In the genomic region with DNA sequence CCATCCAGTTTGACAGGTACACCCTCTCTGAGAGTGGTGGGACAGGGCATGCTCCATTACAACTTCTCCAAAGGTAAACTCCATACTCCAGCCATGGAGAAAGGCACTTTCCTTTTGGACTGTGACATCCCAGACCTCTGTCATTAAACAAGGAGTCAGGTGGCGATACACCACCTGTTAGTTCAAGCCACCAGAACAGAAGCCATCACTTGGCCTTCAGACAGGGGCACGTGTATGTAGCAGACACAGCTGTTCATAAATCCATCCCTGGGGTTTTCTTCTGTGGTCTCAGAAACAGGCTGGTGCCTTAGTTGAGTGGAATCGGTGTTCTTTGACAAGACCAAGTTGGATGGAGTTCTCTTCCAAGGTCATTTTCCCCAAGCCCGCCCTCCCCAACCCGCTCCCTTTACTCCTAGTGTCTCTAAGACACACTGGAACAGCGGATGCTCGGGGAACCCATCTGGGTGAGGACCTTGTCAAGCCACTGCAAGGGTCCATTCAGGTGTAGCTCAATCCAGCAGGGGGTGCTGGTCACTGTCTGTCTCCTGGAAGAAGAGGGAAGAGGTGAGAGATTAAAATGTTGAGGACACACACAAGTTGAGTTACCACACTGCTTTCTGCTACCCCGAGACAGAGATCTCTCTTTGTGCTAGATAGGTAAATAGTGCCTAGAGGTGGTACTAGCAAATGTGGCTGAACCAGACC, we compare ENCODE assay signal across 8 mouse cellular contexts. TPM values are rescaled to one million over a fixed set of nuclear protein-coding genes. Genes with fewer than 3 reads are reported as not detected.
DNase-seq lines count a peak whose midpoint lies in the region; ATAC-seq and TF ChIP-seq lines count a peak whose summit lies in the region.

No protein-coding gene starts in this region.

- no peak for ATAC-seq in forebrain, postnatal 0 days
- no peak for ATAC-seq in forebrain, embryonic 13.5 days
- no peak for ATAC-seq in midbrain, embryonic 11.5 days (ENCODE audit: low FRiP score)
- no peak for ATAC-seq in midbrain, embryonic 15.5 days (replicated peaks)

- H3K36me3 ChIP-seq in forebrain, postnatal 0 days (ENCODE audit: insufficient read depth) = peaks cover 10% of the 10 kb centered on the region; the same call in 1 of the 2 replicates
- peaks cover 22% of the 10 kb centered on the region for H3K36me3 ChIP-seq in forebrain, embryonic 13.5 days (ENCODE audit: poor library complexity, severe bottlenecking)
- H3K36me3 ChIP-seq in midbrain, embryonic 11.5 days (ENCODE audit: control insufficient read depth, insufficient read depth, low read length) = peaks cover 24% of the 10 kb centered on the region
- no peaks in the 10 kb centered on the region for H3K36me3 ChIP-seq in midbrain, embryonic 15.5 days (replicated peaks)

- DNase-seq in forebrain, postnatal 0 days = no peak
- peak; percentile 78 for DNase-seq in midbrain, embryonic 11.5 days (ENCODE audit: low spot score, missing footprints)
- DNase-seq in thymus, postnatal 25 days = peak; percentile 64
- no peak for DNase-seq in frontal cortex, postnatal 14 days (ENCODE audit: low spot score in 2 of 2)
- DNase-seq in urinary bladder, postnatal 10 days (ENCODE audit: low spot score) = no peak

- TF ChIP-seq POLR2A in embryonic fibroblast, embryonic 13.5 days (IDR thresholded peaks at IDR 0.05; ENCODE audit: low read depth, low read length) = no peak

- H3K4me2 ChIP-seq in forebrain, postnatal 0 days (ENCODE audit: low read depth) = no peak overlapping the region
- H3K4me2 ChIP-seq in forebrain, embryonic 13.5 days = no peak overlapping the region
- no peak overlapping the region for H3K4me2 ChIP-seq in midbrain, embryonic 11.5 days
- H3K4me2 ChIP-seq in midbrain, embryonic 15.5 days = no peak overlapping the region

- H3K4me1 ChIP-seq in forebrain, postnatal 0 days (ENCODE audit: insufficient read depth) = no peaks in the 10 kb centered on the region
- peaks cover 41% of the 10 kb centered on the region for H3K4me1 ChIP-seq in forebrain, embryonic 13.5 days
- peaks cover 13% of the 10 kb centered on the region for H3K4me1 ChIP-seq in midbrain, embryonic 11.5 days (ENCODE audit: control insufficient read depth, insufficient read depth, low read length)
- peaks cover 26% of the 10 kb centered on the region for H3K4me1 ChIP-seq in midbrain, embryonic 15.5 days
- peaks cover 11% of the 10 kb centered on the region for H3K4me1 ChIP-seq in embryonic fibroblast, embryonic 13.5 days (ENCODE audit: control insufficient read depth, insufficient read depth, low read length)

- WGBS in forebrain, postnatal 0 days = 90% methylated on average over 8 of the region's 8 CpGs
- WGBS in forebrain, embryonic 13.5 days = 88% methylated on average over 8 of the region's 8 CpGs
- WGBS in midbrain, embryonic 11.5 days = 89% methylated on average over 8 of the region's 8 CpGs
- WGBS in midbrain, embryonic 15.5 days = 89% methylated on average over 8 of the region's 8 CpGs

- H3K27me3 ChIP-seq in forebrain, postnatal 0 days (ENCODE audit: insufficient read depth, low read length) = no peaks in the 10 kb centered on the region
- H3K27me3 ChIP-seq in forebrain, embryonic 13.5 days = no peaks in the 10 kb centered on the region
- no peaks in the 10 kb centered on the region for H3K27me3 ChIP-seq in midbrain, embryonic 11.5 days (ENCODE audit: control insufficient read depth, insufficient read depth, low read length)
- H3K27me3 ChIP-seq in midbrain, embryonic 15.5 days (replicated peaks) = no peaks in the 10 kb centered on the region

- H3K27ac ChIP-seq in forebrain, postnatal 0 days (ENCODE audit: low read depth, low read length) = no peak overlapping the region
- no peak overlapping the region for H3K27ac ChIP-seq in forebrain, embryonic 13.5 days
- no peak overlapping the region for H3K27ac ChIP-seq in midbrain, embryonic 11.5 days (ENCODE audit: low read depth, low read length)
- H3K27ac ChIP-seq in midbrain, embryonic 15.5 days = no peak overlapping the region
- no peak overlapping the region for H3K27ac ChIP-seq in embryonic fibroblast, embryonic 13.5 days (ENCODE audit: insufficient read depth, low read length)

- H3K4me3 ChIP-seq in forebrain, postnatal 0 days (ENCODE audit: low read depth, low read length) = no peak overlapping the region
- no peak overlapping the region for H3K4me3 ChIP-seq in forebrain, embryonic 13.5 days
- H3K4me3 ChIP-seq in midbrain, embryonic 11.5 days (ENCODE audit: low read depth, low read length) = no peak overlapping the region
- H3K4me3 ChIP-seq in midbrain, embryonic 15.5 days = no peak overlapping the region
- no peak overlapping the region for H3K4me3 ChIP-seq in embryonic fibroblast, embryonic 13.5 days (ENCODE audit: insufficient read depth, low read length)

- TF ChIP-seq CTCF in forebrain, postnatal 0 days (IDR thresholded peaks at IDR 0.05; ENCODE audit: low read depth) = peak; percentile 45
- peak; percentile 20; the same call in 1 of the 2 replicates for TF ChIP-seq CTCF in embryonic fibroblast, embryonic 13.5 days (IDR thresholded peaks at IDR 0.05; ENCODE audit: borderline replicate concordance, insufficient read depth, low read length)

- H3K9ac ChIP-seq in forebrain, postnatal 0 days = no peak overlapping the region
- H3K9ac ChIP-seq in forebrain, embryonic 13.5 days = no peak overlapping the region
- H3K9ac ChIP-seq in midbrain, embryonic 11.5 days (ENCODE audit: low read length) = no peak overlapping the region
- no peak overlapping the region for H3K9ac ChIP-seq in midbrain, embryonic 15.5 days

- H3K9me3 ChIP-seq in forebrain, postnatal 0 days (ENCODE audit: low read length) = no peaks in the 10 kb centered on the region
- no peaks in the 10 kb centered on the region for H3K9me3 ChIP-seq in forebrain, embryonic 13.5 days (replicated peaks)
- H3K9me3 ChIP-seq in midbrain, embryonic 11.5 days (ENCODE audit: control insufficient read depth, low read length) = no peaks in the 10 kb centered on the region
- no peaks in the 10 kb centered on the region for H3K9me3 ChIP-seq in midbrain, embryonic 15.5 days

RNA-seq across cellular contexts. Expression of a gene that starts 47.5 kb away (rescaled TPM):
- total RNA-seq in forebrain, postnatal 0 days (2014; rRNA removed) = 37.5 and 46.7 TPM in 2 replicates
- 50.0 and 51.0 TPM in 2 replicates for polyA plus RNA-seq in forebrain, postnatal 0 days (2015; fragmentation: Nextera tagmentation; extraction: Ambion mirVana)
- polyA plus RNA-seq in forebrain, embryonic 13.5 days (2015; fragmentation: Nextera tagmentation; extraction: Ambion mirVana) = 47.1 and 51.2 TPM in 2 replicates
- polyA plus RNA-seq in midbrain, embryonic 11.5 days (2014; fragmentation: Nextera tagmentation; extraction: Ambion mirVana) = 57.5 and 57.7 TPM in 2 replicates
- 61.0 and 62.9 TPM in 2 replicates for polyA plus RNA-seq in midbrain, embryonic 15.5 days (2015; fragmentation: Nextera tagmentation; extraction: Ambion mirVana)
- 16.2 and 18.2 TPM in 2 replicates for polyA plus RNA-seq in embryonic fibroblast, embryonic 13.5 days (2011; ENCODE audit: insufficient read length, low read depth, missing spikeins)

RNA-seq across cellular contexts. Expression of a gene that starts 47.7 kb away (rescaled TPM):
- total RNA-seq in forebrain, postnatal 0 days (2014; rRNA removed) = 0.14 TPM in 1 of 2 replicates, not detected in the other
- 0.10 TPM in 1 of 2 replicates, not detected in the other for polyA plus RNA-seq in forebrain, postnatal 0 days (2015; fragmentation: Nextera tagmentation; extraction: Ambion mirVana)
- 0.06 and 0.18 TPM in 2 replicates for polyA plus RNA-seq in forebrain, embryonic 13.5 days (2015; fragmentation: Nextera tagmentation; extraction: Ambion mirVana)
- polyA plus RNA-seq in midbrain, embryonic 11.5 days (2014; fragmentation: Nextera tagmentation; extraction: Ambion mirVana) = 0.10 TPM in 1 of 2 replicates, not detected in the other
- polyA plus RNA-seq in midbrain, embryonic 15.5 days (2015; fragmentation: Nextera tagmentation; extraction: Ambion mirVana) = 0.04 and 0.09 TPM in 2 replicates
- polyA plus RNA-seq in embryonic fibroblast, embryonic 13.5 days (2011; ENCODE audit: insufficient read length, low read depth, missing spikeins) = not detected in 2 replicates

Comparison
In these comparisons a context has a peak if more than half of its experiments do, and no peak if none do; other contexts are left out.
1. DNase-seq: peak in midbrain, embryonic 11.5 days (single experiment) and thymus, postnatal 25 days (single experiment); none in forebrain, postnatal 0 days (single experiment), frontal cortex, postnatal 14 days (0 of 2) and urinary bladder, postnatal 10 days (single experiment).